Mouse (Mus musculus) forebrain, embryonic 16.5 days (tissue): ENCODE data around the gene Ube2e3. TPM values are rescaled to one million over a fixed set of nuclear protein-coding genes. Genes with fewer than 3 reads are reported as not detected.

Experiments used
- ATAC-seq: fragments of 200-750 bp; cut with Nextera tagmentation; 2 replicates; pipeline ENCODE4 v1.8.0; 2017; ENCODE audit warnings: mild to moderate bottlenecking, moderate library complexity
- H3K27ac ChIP-seq: fragments of 300-500 bp; sonication (generic); 2 replicates; pipeline ENCODE4 v1.5.1; 2014; ENCODE audit warnings: low read length, control low read depth
- H3K27me3 ChIP-seq: fragments of 300-500 bp; sonication (generic); replicated peaks from 2 replicates; pipeline ENCODE4 v1.6.1; 2014; ENCODE audit warnings: low read length; ENCODE audit not compliant: control insufficient read depth, insufficient read depth
- H3K36me3 ChIP-seq: fragments of 300-500 bp; sonication (generic); 2 replicates; pipeline ENCODE4 v1.6.1; 2014; ENCODE audit not compliant: control insufficient read depth, insufficient read depth
- H3K4me1 ChIP-seq: fragments of 300-500 bp; sonication (generic); replicated peaks from 2 replicates; pipeline ENCODE4 v1.6.1; 2014; ENCODE audit warnings: low read length; ENCODE audit not compliant: control insufficient read depth, insufficient read depth
- H3K4me2 ChIP-seq: fragments of 300-500 bp; sonication (generic); 2 replicates; pipeline ENCODE4 v1.6.1; 2014; ENCODE audit warnings: mild to moderate bottlenecking, low read length, control low read depth
- H3K4me3 ChIP-seq: fragments of 300-500 bp; sonication (generic); replicated peaks from 2 replicates; pipeline ENCODE4 v1.5.1; 2014; ENCODE audit warnings: mild to moderate bottlenecking, low read length, control low read depth
- H3K9ac ChIP-seq: fragments of 300-500 bp; sonication (generic); replicated peaks from 2 replicates; pipeline ENCODE4 v1.6.1; 2014; ENCODE audit warnings: low read depth, low read length, control low read depth
- H3K9me3 ChIP-seq: fragments of 300-500 bp; sonication (generic); 2 replicates; pipeline ENCODE4 v1.6.1; 2016; ENCODE audit warnings: low read length; ENCODE audit not compliant: control insufficient read depth
- WGBS: fragments of 180-500 bp; shearing (Covaris S2); extraction: QIAGEN DNeasy Blood & Tissue Kit; methylation state at CpG from one replicate; pipeline ENCODE4 v1.1.7; 2014; 5-methylcytosine and 5-hydroxymethylcytosine counted together
- polyA plus RNA-seq: library from polyadenylated mRNA; unstranded; fragments of >200 nt; fragmentation: Nextera tagmentation; extraction: Ambion mirVana; gene quantifications from 2 replicates; pipeline ENCODE4 v1.2.1, GENCODE M21; 2015

Gene Ube2e3
- polyA plus RNA-seq, 1 experiment from 2014 or later: 250 TPM

- H3K27me3 ChIP-seq: no peaks in the 10 kb centered on the region
- no peak overlapping the region for H3K27ac ChIP-seq
- H3K9me3 ChIP-seq: no peaks in the 10 kb centered on the region
- 94% methylated on average over 6 of the region's 6 CpGs for WGBS
- H3K4me3 ChIP-seq: no peak overlapping the region
- H3K36me3 ChIP-seq: no peaks in the 10 kb centered on the region
- H3K4me2 ChIP-seq: no peak overlapping the region
- no peaks in the 10 kb centered on the region for H3K4me1 ChIP-seq
- no peak for ATAC-seq
- no peak overlapping the region for H3K9ac ChIP-seq
Observed at GRCm38 (mm10) chr2:78922980-78923674, 55.2 kb downstream of the Ube2e3 start.

GRCm38 (mm10) chr2:78925807-78926206 is 57.9 kb downstream of the Ube2e3 start:
- Histone ChIP-seq H3K4me2 (no peak overlapping the region), H3K4me3 (no peak overlapping the region), H3K27me3 (no peaks in the 10 kb centered on the region), H3K4me1 (no peaks in the 10 kb centered on the region), H3K9ac (no peak overlapping the region), H3K27ac (no peak overlapping the region), H3K36me3 (no peaks in the 10 kb centered on the region), H3K9me3 (no peaks in the 10 kb centered on the region)
- 82% methylated on average over 1 of the region's 1 CpGs for WGBS
- no peak for ATAC-seq

DNA sequence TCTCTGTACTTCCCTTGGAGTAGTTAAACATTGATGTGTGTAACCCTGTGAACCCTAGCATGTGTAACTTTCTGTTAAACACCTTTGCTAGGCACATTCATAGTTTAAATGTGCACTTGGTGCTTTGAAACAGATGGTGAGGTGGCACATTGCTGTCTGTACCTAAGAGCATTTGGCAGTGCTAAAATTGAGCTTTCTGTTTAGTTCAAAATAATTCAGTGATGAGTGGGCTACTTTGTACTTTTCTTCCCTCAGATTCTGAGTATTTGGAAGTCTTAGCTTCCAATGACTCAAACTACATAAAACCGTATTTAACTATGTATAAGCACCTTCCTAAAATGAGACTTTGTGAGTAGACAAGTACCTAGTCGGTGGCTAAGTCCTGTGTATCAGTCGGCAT is 59.7 kb downstream of the Ube2e3 start:
- 82% methylated on average over 3 of the region's 3 CpGs for WGBS
- no peaks in the 10 kb centered on the region for H3K27me3 ChIP-seq
- H3K27ac ChIP-seq: no peak overlapping the region
- no peaks in the 10 kb centered on the region for H3K9me3 ChIP-seq
- no peak overlapping the region for H3K9ac ChIP-seq
- no peak for ATAC-seq
- no peaks in the 10 kb centered on the region for H3K36me3 ChIP-seq
- no peaks in the 10 kb centered on the region for H3K4me1 ChIP-seq
- H3K4me3 ChIP-seq: no peak overlapping the region
- no peak overlapping the region for H3K4me2 ChIP-seq

DNA sequence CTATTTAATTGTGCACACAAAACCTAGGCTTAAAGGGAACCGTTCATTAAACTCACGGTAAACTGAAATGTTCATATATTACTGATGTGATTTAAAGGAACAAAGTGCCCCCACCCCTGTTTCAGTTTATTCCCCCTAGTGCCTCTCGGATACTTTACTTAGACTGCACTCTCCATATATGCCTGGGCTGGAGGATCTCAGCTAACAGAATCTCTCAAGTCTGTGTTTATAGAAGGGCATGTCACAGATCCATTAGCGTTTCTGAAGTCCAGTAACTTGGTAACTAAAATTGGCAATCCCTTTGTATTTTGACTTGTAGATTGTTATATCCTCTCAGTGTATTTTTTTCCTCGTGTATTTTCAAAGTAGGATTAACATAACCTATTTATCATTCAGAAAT is 60.2 kb downstream of the Ube2e3 start:
- Histone ChIP-seq H3K4me1 (no peaks in the 10 kb centered on the region), H3K4me2 (no peak overlapping the region), H3K9ac (no peak overlapping the region), H3K36me3 (no peaks in the 10 kb centered on the region), H3K27me3 (no peaks in the 10 kb centered on the region), H3K4me3 (no peak overlapping the region), H3K9me3 (no peaks in the 10 kb centered on the region), H3K27ac (no peak overlapping the region)
- no peak for ATAC-seq
- 65% methylated on average over 5 of the region's 5 CpGs for WGBS

DNA sequence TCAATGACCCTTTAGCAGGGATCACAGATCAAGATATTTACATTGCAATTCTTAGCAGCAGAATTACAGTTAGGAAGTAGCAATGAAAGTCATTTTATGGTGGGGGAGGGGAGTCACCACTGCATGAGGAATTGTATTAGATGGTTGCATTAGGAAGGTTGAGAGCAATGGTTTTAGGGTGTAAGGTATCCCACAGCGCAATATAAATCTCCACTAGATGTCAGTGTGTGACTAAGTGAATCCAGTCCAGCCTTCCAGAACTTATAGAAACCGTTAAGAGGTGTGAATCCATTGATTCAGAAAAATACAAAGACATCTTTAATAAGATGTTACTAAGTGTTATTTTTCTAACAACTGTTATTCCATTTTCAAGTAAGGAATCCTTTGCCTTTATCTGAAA is 63.4 kb downstream of the Ube2e3 start:
- Histone ChIP-seq H3K36me3 (no peaks in the 10 kb centered on the region), H3K4me2 (no peak overlapping the region), H3K27ac (no peak overlapping the region), H3K27me3 (no peaks in the 10 kb centered on the region), H3K9me3 (no peaks in the 10 kb centered on the region), H3K4me3 (no peak overlapping the region), H3K9ac (no peak overlapping the region), H3K4me1 (no peaks in the 10 kb centered on the region)
- ATAC-seq: no peak
- WGBS: 40% methylated on average over 2 of the region's 2 CpGs

DNA sequence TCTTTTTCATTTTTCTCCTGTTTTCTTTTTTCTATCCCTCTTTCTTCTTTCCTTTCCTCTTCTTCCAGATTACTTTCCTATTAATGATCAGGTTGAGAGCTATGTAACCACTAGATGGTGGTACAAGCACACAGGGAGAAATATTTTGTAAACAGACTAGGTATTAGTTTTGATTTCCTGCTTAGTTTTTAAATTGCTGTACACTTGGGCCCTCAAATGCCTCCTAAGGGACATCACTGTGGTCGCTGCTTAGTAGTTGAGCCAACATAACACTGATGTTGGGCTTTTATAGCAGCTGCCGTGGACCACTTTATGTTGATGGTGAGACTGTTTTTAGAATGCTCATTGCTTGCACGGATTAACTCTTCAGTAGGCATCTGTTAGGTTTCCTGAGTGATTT is 91.5 kb downstream of the Ube2e3 start:
- 38% methylated on average over 3 of the region's 3 CpGs for WGBS
- Histone ChIP-seq H3K36me3 (no peaks in the 10 kb centered on the region), H3K9me3 (no peaks in the 10 kb centered on the region), H3K4me1 (peaks cover 19% of the 10 kb centered on the region), H3K27ac (no peak overlapping the region), H3K9ac (no peak overlapping the region), H3K4me3 (no peak overlapping the region), H3K4me2 (no peak overlapping the region), H3K27me3 (no peaks in the 10 kb centered on the region)
- no peak for ATAC-seq

DNA sequence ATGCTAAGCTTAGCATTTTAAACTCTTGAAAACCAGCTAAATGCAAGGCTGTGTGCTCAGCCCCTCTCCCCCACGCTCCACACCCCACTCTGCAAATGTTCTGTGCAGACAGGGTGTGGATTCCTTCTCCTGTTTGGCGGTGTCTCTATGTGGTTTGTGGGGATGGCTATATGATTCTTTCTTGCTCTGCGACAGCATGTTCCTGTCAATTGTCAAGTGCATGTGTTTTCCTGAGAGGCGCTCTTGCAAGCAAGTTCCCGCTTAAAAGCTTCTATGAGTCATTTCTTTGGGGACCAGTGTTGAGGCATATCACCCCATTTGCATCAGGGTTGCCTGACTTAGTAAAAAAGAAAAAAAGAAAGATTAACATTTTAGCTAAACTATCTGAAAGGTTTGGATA is 92.4 kb downstream of the Ube2e3 start:
- Histone ChIP-seq H3K36me3 (no peaks in the 10 kb centered on the region), H3K9ac (no peak overlapping the region), H3K9me3 (no peaks in the 10 kb centered on the region), H3K27ac (no peak overlapping the region), H3K4me1 (peaks cover 19% of the 10 kb centered on the region), H3K27me3 (no peaks in the 10 kb centered on the region), H3K4me2 (no peak overlapping the region), H3K4me3 (no peak overlapping the region)
- WGBS: 77% methylated on average over 5 of the region's 5 CpGs
- no peak for ATAC-seq

GRCm38 (mm10) chr2:78961023-78961422 is 93.1 kb downstream of the Ube2e3 start:
- 21% methylated on average over 7 of the region's 7 CpGs for WGBS
- ATAC-seq: no peak; the same call in 1 of the 2 replicates
- Histone ChIP-seq H3K27me3 (no peaks in the 10 kb centered on the region), H3K9ac (no peak overlapping the region), H3K27ac (no peak overlapping the region), H3K4me1 (peaks cover 19% of the 10 kb centered on the region), H3K9me3 (no peaks in the 10 kb centered on the region), H3K36me3 (no peaks in the 10 kb centered on the region), H3K4me2 (peak overlapping the region; percentile 2; the same call in 1 of the 2 replicates), H3K4me3 (no peak overlapping the region)

DNA sequence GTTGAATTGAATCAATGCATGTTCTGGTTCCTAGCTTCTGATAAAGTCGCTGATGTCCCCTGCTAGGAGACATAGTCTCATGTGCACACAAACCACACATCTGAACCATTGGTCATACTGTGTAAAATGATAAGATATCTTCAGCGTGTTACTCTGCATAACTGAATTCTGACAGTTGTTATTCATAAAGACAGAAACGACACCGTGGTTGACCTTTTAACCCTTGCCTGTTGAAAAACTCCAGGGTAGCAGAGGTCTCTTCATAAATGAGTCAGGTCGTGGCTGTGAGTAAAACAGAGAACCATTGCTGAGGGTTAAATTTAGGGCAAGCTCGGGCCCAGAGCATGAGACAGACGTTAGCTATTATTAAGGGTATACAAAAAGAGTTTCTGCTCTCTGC is 93.7 kb downstream of the Ube2e3 start:
- WGBS: 43% methylated on average over 7 of the region's 7 CpGs
- Histone ChIP-seq H3K4me1 (peaks cover 19% of the 10 kb centered on the region), H3K9ac (no peak overlapping the region), H3K27ac (no peak overlapping the region), H3K27me3 (no peaks in the 10 kb centered on the region), H3K4me2 (no peak overlapping the region), H3K9me3 (no peaks in the 10 kb centered on the region), H3K4me3 (no peak overlapping the region), H3K36me3 (no peaks in the 10 kb centered on the region)
- no peak for ATAC-seq

GRCm38 (mm10) chr2:78964995-78965394 is 97.1 kb downstream of the Ube2e3 start:
- ATAC-seq: no peak
- H3K9me3 ChIP-seq: no peaks in the 10 kb centered on the region

More at GRCm38 (mm10) chr2:78964995-78965394, 97.1 kb downstream of the Ube2e3 start:
- H3K27ac ChIP-seq: no peak overlapping the region
- H3K4me1 ChIP-seq: peaks cover 17% of the 10 kb centered on the region
- 95% methylated on average over 2 of the region's 2 CpGs for WGBS
- no peak overlapping the region for H3K9ac ChIP-seq
- no peaks in the 10 kb centered on the region for H3K36me3 ChIP-seq
- no peaks in the 10 kb centered on the region for H3K27me3 ChIP-seq
- no peak overlapping the region for H3K4me3 ChIP-seq
- no peak overlapping the region for H3K4me2 ChIP-seq
